Mouse (Mus musculus): ENCODE measurements around the gene Ywhab. TPM values are rescaled to one million over a fixed set of nuclear protein-coding genes. Genes with fewer than 3 reads are reported as not detected.
A peak's percentile ranks its signal among the peaks of the same experiment; 100 is the strongest.

Ywhab gene
- polyA plus RNA-seq (2016; fragmentation: Nextera tagmentation; extraction: Ambion mirVana) = 346 and 381 TPM in 2 replicates

- Histone ChIP-seq H3K4me1 (peaks cover 19% of the 10 kb centered on the region), H3K4me3 (peak within 1 kb of the TSS; percentile 98), H3K9ac (peak within 1 kb of the TSS; percentile 97), H3K36me3 (peaks cover 9% of the 10 kb centered on the region; the same call in 1 of the 2 replicates), H3K27me3 (replicated peaks) (no peaks in the 10 kb centered on the region), H3K9me3 (no peaks in the 10 kb centered on the region), H3K27ac (peak within 1 kb of the TSS; percentile 89), H3K4me2 (replicated peaks) (peak within 1 kb of the TSS; percentile 88)
- ATAC-seq (ENCODE audit: low FRiP score, low read depth) = no peak; the same call in 1 of the 2 replicates
- WGBS = under 1% methylated on average over 13 of the region's 14 CpGs
Observed at GRCm38 (mm10) chr2:163994654-163994976, at the start of gene Ywhab. Ywhab (plus strand) TSS chr2:163994960.

GRCm38 (mm10) chr2:163946221-163946620, 48.5 kb upstream of the Ywhab start:
- no peak overlapping the region for H3K27ac ChIP-seq
- H3K4me2 ChIP-seq (replicated peaks) = no peak overlapping the region
- H3K9me3 ChIP-seq = no peaks in the 10 kb centered on the region
- H3K27me3 ChIP-seq (replicated peaks) = no peaks in the 10 kb centered on the region; the same call in 1 of the 2 replicates
- H3K9ac ChIP-seq = no peak overlapping the region
- WGBS = 77% methylated on average over 15 of the region's 15 CpGs
- H3K4me3 ChIP-seq = no peak overlapping the region
- no peaks in the 10 kb centered on the region for H3K4me1 ChIP-seq
- no peak for ATAC-seq (ENCODE audit: low FRiP score, low read depth)
- no peaks in the 10 kb centered on the region for H3K36me3 ChIP-seq

- Histone ChIP-seq H3K4me2 (replicated peaks) (no peak overlapping the region), H3K27me3 (replicated peaks) (no peaks in the 10 kb centered on the region; the same call in 1 of the 2 replicates), H3K4me1 (no peaks in the 10 kb centered on the region), H3K4me3 (no peak overlapping the region), H3K9ac (no peak overlapping the region), H3K36me3 (no peaks in the 10 kb centered on the region), H3K27ac (no peak overlapping the region), H3K9me3 (no peaks in the 10 kb centered on the region)
- WGBS = 62% methylated on average over 7 of the region's 7 CpGs
- ATAC-seq (ENCODE audit: low FRiP score, low read depth) = no peak
Observed at GRCm38 (mm10) chr2:163947976-163948375, 46.8 kb upstream of the Ywhab start.

- no peak overlapping the region for H3K4me3 ChIP-seq
- WGBS = 22% methylated on average over 4 of the region's 4 CpGs
- H3K9me3 ChIP-seq = no peaks in the 10 kb centered on the region
- no peaks in the 10 kb centered on the region for H3K36me3 ChIP-seq
- no peak for ATAC-seq (ENCODE audit: low FRiP score, low read depth)
- H3K27ac ChIP-seq = no peak overlapping the region
- H3K4me1 ChIP-seq = no peaks in the 10 kb centered on the region
- no peak overlapping the region for H3K4me2 ChIP-seq (replicated peaks)
- no peaks in the 10 kb centered on the region; the same call in 1 of the 2 replicates for H3K27me3 ChIP-seq (replicated peaks)
- H3K9ac ChIP-seq = no peak overlapping the region
Observed at GRCm38 (mm10) chr2:163951770-163952169, 43.0 kb upstream of the Ywhab start.

- Histone ChIP-seq H3K36me3 (no peaks in the 10 kb centered on the region), H3K9ac (no peak overlapping the region), H3K4me2 (replicated peaks) (no peak overlapping the region), H3K4me1 (no peaks in the 10 kb centered on the region), H3K4me3 (no peak overlapping the region), H3K9me3 (no peaks in the 10 kb centered on the region), H3K27me3 (replicated peaks) (no peaks in the 10 kb centered on the region; the same call in 1 of the 2 replicates), H3K27ac (no peak overlapping the region)
- WGBS = 31% methylated on average over 7 of the region's 7 CpGs
- no peak for ATAC-seq (ENCODE audit: low FRiP score, low read depth)
Observed at GRCm38 (mm10) chr2:163953622-163954310, 41.0 kb upstream of the Ywhab start.

- ATAC-seq (ENCODE audit: low FRiP score, low read depth) = no peak
- peaks cover 7% of the 10 kb centered on the region; the same call in 1 of the 2 replicates for H3K4me1 ChIP-seq
- no peak overlapping the region for H3K4me3 ChIP-seq
- WGBS = 60% methylated on average over 19 of the region's 19 CpGs
- no peak overlapping the region for H3K4me2 ChIP-seq (replicated peaks)
- H3K27me3 ChIP-seq (replicated peaks) = no peaks in the 10 kb centered on the region
- no peaks in the 10 kb centered on the region for H3K36me3 ChIP-seq
- no peak overlapping the region for H3K27ac ChIP-seq
- no peak overlapping the region for H3K9ac ChIP-seq
- H3K9me3 ChIP-seq = no peaks in the 10 kb centered on the region
Observed at GRCm38 (mm10) chr2:163964606-163965560, 29.9 kb upstream of the Ywhab start.

- Histone ChIP-seq H3K27me3 (replicated peaks) (no peaks in the 10 kb centered on the region), H3K36me3 (no peaks in the 10 kb centered on the region), H3K9me3 (no peaks in the 10 kb centered on the region), H3K4me1 (peaks cover 7% of the 10 kb centered on the region; the same call in 1 of the 2 replicates), H3K9ac (no peak overlapping the region), H3K4me3 (no peak overlapping the region), H3K27ac (no peak overlapping the region), H3K4me2 (replicated peaks) (no peak overlapping the region)
- no peak for ATAC-seq (ENCODE audit: low FRiP score, low read depth)
- 64% methylated on average over 7 of the region's 7 CpGs for WGBS
Observed at GRCm38 (mm10) chr2:163965706-163966105, 29.1 kb upstream of the Ywhab start.

- no peak overlapping the region for H3K9ac ChIP-seq
- WGBS = 6% methylated on average over 5 of the region's 5 CpGs
- no peak for ATAC-seq (ENCODE audit: low FRiP score, low read depth)
Observed at GRCm38 (mm10) chr2:163968581-163968980, 26.2 kb upstream of the Ywhab start.

GRCm38 (mm10) chr2:163970326-163970725, 24.4 kb upstream of the Ywhab start:
- no peak overlapping the region for H3K4me2 ChIP-seq (replicated peaks)
- WGBS = 55% methylated on average over 3 of the region's 3 CpGs
- H3K4me1 ChIP-seq = no peaks in the 10 kb centered on the region
- no peak overlapping the region for H3K27ac ChIP-seq
- ATAC-seq (ENCODE audit: low FRiP score, low read depth) = no peak
- no peaks in the 10 kb centered on the region for H3K36me3 ChIP-seq
- no peaks in the 10 kb centered on the region for H3K9me3 ChIP-seq
- H3K27me3 ChIP-seq (replicated peaks) = no peaks in the 10 kb centered on the region
- no peak overlapping the region for H3K9ac ChIP-seq
- no peak overlapping the region for H3K4me3 ChIP-seq

More at GRCm38 (mm10) chr2:163968581-163968980, 26.2 kb upstream of the Ywhab start:
- Histone ChIP-seq H3K27ac (no peak overlapping the region), H3K36me3 (no peaks in the 10 kb centered on the region), H3K4me3 (no peak overlapping the region), H3K4me1 (peaks cover 7% of the 10 kb centered on the region; the same call in 1 of the 2 replicates), H3K4me2 (replicated peaks) (no peak overlapping the region), H3K9me3 (no peaks in the 10 kb centered on the region), H3K27me3 (replicated peaks) (no peaks in the 10 kb centered on the region)

GRCm38 (mm10) chr2:163974056-163974455, 20.7 kb upstream of the Ywhab start:
- H3K9me3 ChIP-seq = peaks cover 5% of the 10 kb centered on the region; the same call in 1 of the 2 replicates
- 88% methylated on average over 2 of the region's 2 CpGs for WGBS
- no peak for ATAC-seq (ENCODE audit: low FRiP score, low read depth)

GRCm38 (mm10) chr2:163976448-163976847, 18.3 kb upstream of the Ywhab start:
- no peaks in the 10 kb centered on the region for H3K27me3 ChIP-seq (replicated peaks)
- ATAC-seq (ENCODE audit: low FRiP score, low read depth) = no peak
- no peak overlapping the region for H3K9ac ChIP-seq
- H3K9me3 ChIP-seq = peaks cover 5% of the 10 kb centered on the region; the same call in 1 of the 2 replicates
- no peaks in the 10 kb centered on the region for H3K36me3 ChIP-seq
- no peak overlapping the region for H3K4me3 ChIP-seq
- 84% methylated on average over 6 of the region's 7 CpGs for WGBS
- no peak overlapping the region for H3K4me2 ChIP-seq (replicated peaks)
- no peak overlapping the region for H3K27ac ChIP-seq
- no peaks in the 10 kb centered on the region for H3K4me1 ChIP-seq

More at GRCm38 (mm10) chr2:163974056-163974455, 20.7 kb upstream of the Ywhab start:
- H3K27ac ChIP-seq = no peak overlapping the region
- H3K4me1 ChIP-seq = no peaks in the 10 kb centered on the region
- H3K4me2 ChIP-seq (replicated peaks) = no peak overlapping the region
- no peaks in the 10 kb centered on the region for H3K27me3 ChIP-seq (replicated peaks)
- H3K9ac ChIP-seq = no peak overlapping the region
- no peak overlapping the region for H3K4me3 ChIP-seq
- H3K36me3 ChIP-seq = no peaks in the 10 kb centered on the region

GRCm38 (mm10) chr2:163987233-163987632, 7.5 kb upstream of the Ywhab start:
- no peaks in the 10 kb centered on the region for H3K27me3 ChIP-seq (replicated peaks)
- H3K36me3 ChIP-seq = no peaks in the 10 kb centered on the region
- ATAC-seq (ENCODE audit: low FRiP score, low read depth) = no peak
- H3K4me3 ChIP-seq = no peak overlapping the region
- no peak overlapping the region for H3K27ac ChIP-seq
- H3K4me2 ChIP-seq (replicated peaks) = no peak overlapping the region
- WGBS = 82% methylated on average over 8 of the region's 8 CpGs
- H3K4me1 ChIP-seq = no peaks in the 10 kb centered on the region
- H3K9me3 ChIP-seq = no peaks in the 10 kb centered on the region
- H3K9ac ChIP-seq = no peak overlapping the region
